Mouse (Mus musculus) lung, postnatal 0 days (tissue): ENCODE measurements at regions not wholly inside any gene's neighbourhood (a gene's known extent, or its start where the extent isn't known, plus 50 kb on each side); places are given as distances from the start of the nearest gene placed in this dataset.

ENCODE experiments used
- CTCF ChIP-seq: IDR thresholded peaks from 2 replicates; pipeline ENCODE4 v1.5.1; 2016; ENCODE audit warnings: antibody characterized with exemption, mild to moderate bottlenecking
- EP300 ChIP-seq: IDR thresholded peaks from 2 replicates; pipeline ENCODE4 v1.6.1; 2016; ENCODE audit warnings: antibody characterized with exemption, mild to moderate bottlenecking, control low read depth

DNA sequence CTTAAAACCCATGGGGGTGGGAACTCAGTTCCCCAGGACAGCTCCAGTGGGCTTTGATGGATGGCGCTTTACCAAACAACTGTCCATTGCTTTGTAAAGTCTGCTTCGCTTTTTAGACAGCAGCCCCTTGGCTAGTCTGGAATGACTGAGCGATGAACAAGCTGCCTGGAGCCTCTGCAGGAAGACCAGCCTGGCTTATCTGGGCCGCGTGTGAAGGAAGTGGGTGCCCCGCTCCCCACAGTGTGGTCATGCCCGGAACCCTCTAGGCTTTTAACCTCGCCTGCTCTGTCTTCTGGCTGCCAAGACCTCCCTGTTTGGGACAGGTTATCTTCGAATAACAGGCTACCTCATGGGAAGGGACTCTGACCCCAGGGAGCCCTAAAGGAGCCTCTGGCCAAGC is 91.5 kb upstream of the Ptpn1 start:
- no peak for TF ChIP-seq CTCF
- TF ChIP-seq EP300, result no peak
